Mouse (Mus musculus): ENCODE measurements around the gene 1700067K01Rik.

GRCm38 (mm10) chr8:84004533-84005201, 3.4 kb downstream of the 1700067K01Rik start:
- TF ChIP-seq RCOR1 (IDR thresholded peaks at IDR 0.05; ENCODE audit: low read depth, low read length) (no peak), POLR2AphosphoS2 (IDR thresholded peaks at IDR 0.05; ENCODE audit: low read length) (peak; percentile 70), POLR2A (IDR thresholded peaks at IDR 0.05; ENCODE audit: control insufficient read depth in 1 of 2, insufficient read depth in 1 of 2, low read depth in 1 of 2, low read length in 2 of 2, poor library complexity in 1 of 2) (peak in 1 of 2 experiments; percentile 72; a peak in 2 of 4 replicates), ZC3H11A (IDR thresholded peaks at IDR 0.05; ENCODE audit: low read depth, low read length) (no peak), MAFK (IDR thresholded peaks at IDR 0.05; ENCODE audit: borderline replicate concordance, low read depth, low read length) (no peak), TCF12 (IDR thresholded peaks at IDR 0.05; ENCODE audit: low read depth, low read length) (peak; percentile 52), CTCF (IDR thresholded peaks at IDR 0.05 in 2 of 3, conservative IDR thresholded peaks at IDR 0.05 in 1 of 3; ENCODE audit: control insufficient read depth in 1 of 3, insufficient read depth in 1 of 3, low read depth in 2 of 3, low read length in 3 of 3, poor library complexity in 1 of 3, severe bottlenecking in 1 of 3) (no peak), CHD2 (IDR thresholded peaks at IDR 0.05; ENCODE audit: low read length) (peak; percentile 41; the same call in 1 of the 2 replicates), POLR2AphosphoS5 (IDR thresholded peaks at IDR 0.05; ENCODE audit: borderline replicate concordance, low read depth, low read length) (no peak), ZNF384 (IDR thresholded peaks at IDR 0.05; ENCODE audit: low read depth, low read length) (peak; percentile 93), SIN3A (IDR thresholded peaks at IDR 0.05; ENCODE audit: low read length) (peak; percentile 90), GATA1 (IDR thresholded peaks at IDR 0.05; ENCODE audit: low read depth, low read length) (no peak), USF1 (IDR thresholded peaks at IDR 0.05; ENCODE audit: low read depth, low read length) (peak; percentile 22; the same call in 1 of the 2 replicates)
